Mouse (Mus musculus): ENCODE measurements around the gene Rac2.

GRCm38 (mm10) chr15:78588049-78588448 lies 15.5 kb upstream of the Rac2 start:
- TF ChIP-seq POLR2A (IDR thresholded peaks at IDR 0.05; ENCODE audit: low read depth, low read length) (no peak), CTCF (IDR thresholded peaks at IDR 0.05; ENCODE audit: extremely low read depth, insufficient read length, insufficient replicate concordance, low read depth, low read length) (no peak)
